8 mouse cellular contexts compared by ENCODE assay signal in genomic region chr11:24099886-24100293, GRCm38 (mm10). TPM values are rescaled to one million over a fixed set of nuclear protein-coding genes. Genes with fewer than 3 reads are reported as not detected.
DNase-seq lines count a peak whose midpoint lies in the region; ATAC-seq lines count a peak whose summit lies in the region.

No protein-coding gene starts in this region.

- H3K27me3 ChIP-seq in forebrain, embryonic 16.5 days (replicated peaks; ENCODE audit: control insufficient read depth, insufficient read depth, low read length): no peaks in the 10 kb centered on the region
- no peaks in the 10 kb centered on the region for H3K27me3 ChIP-seq in neural tube, embryonic 14.5 days (ENCODE audit: control insufficient read depth, insufficient read depth, low read length)

- peaks cover 80% of the 10 kb centered on the region for H3K4me1 ChIP-seq in forebrain, embryonic 16.5 days (replicated peaks; ENCODE audit: control insufficient read depth, insufficient read depth, low read length)
- peaks cover 55% of the 10 kb centered on the region for H3K4me1 ChIP-seq in neural tube, embryonic 14.5 days (ENCODE audit: control insufficient read depth, insufficient read depth, low read length)

- H3K4me2 ChIP-seq in forebrain, embryonic 16.5 days (ENCODE audit: low read length): peak overlapping the region; percentile 52
- H3K4me2 ChIP-seq in neural tube, embryonic 14.5 days (ENCODE audit: low read depth, low read length): peak overlapping the region; percentile 9; the same call in 1 of the 2 replicates

- DNase-seq in lung, postnatal 10 days: peak; percentile 24
- DNase-seq in lung, postnatal 25 days (ENCODE audit: low spot score): no peak
- DNase-seq in kidney, postnatal 14 days: peak; percentile 38
- no peak for DNase-seq in urinary bladder, postnatal 10 days (ENCODE audit: low spot score)
- no peak for DNase-seq in left cerebral cortex, adult 8-10 months (ENCODE audit: low spot score in 2 of 2)
- no peak for DNase-seq in gastrocnemius, adult 8-10 months (ENCODE audit: low spot score in 2 of 2)

- no peaks in the 10 kb centered on the region for H3K9me3 ChIP-seq in forebrain, embryonic 16.5 days (ENCODE audit: control insufficient read depth, low read length)
- H3K9me3 ChIP-seq in neural tube, embryonic 14.5 days (ENCODE audit: control insufficient read depth, low read length): no peaks in the 10 kb centered on the region

- 4% methylated on average over 7 of the region's 7 CpGs for WGBS in forebrain, embryonic 16.5 days
- 3% methylated on average over 7 of the region's 7 CpGs for WGBS in neural tube, embryonic 14.5 days

- H3K36me3 ChIP-seq in forebrain, embryonic 16.5 days (ENCODE audit: control insufficient read depth, insufficient read depth): no peaks in the 10 kb centered on the region
- H3K36me3 ChIP-seq in neural tube, embryonic 14.5 days (ENCODE audit: control insufficient read depth, insufficient read depth, low read length): no peaks in the 10 kb centered on the region

- peak overlapping the region; percentile 54 for H3K9ac ChIP-seq in forebrain, embryonic 16.5 days (replicated peaks; ENCODE audit: low read depth, low read length)
- H3K9ac ChIP-seq in neural tube, embryonic 14.5 days (replicated peaks; ENCODE audit: low read depth, low read length): peak overlapping the region; percentile 37

- peak overlapping the region; percentile 87 for H3K27ac ChIP-seq in forebrain, embryonic 16.5 days (ENCODE audit: low read length)
- no peak overlapping the region for H3K27ac ChIP-seq in neural tube, embryonic 14.5 days (ENCODE audit: low read depth, low read length)

- ATAC-seq in forebrain, embryonic 16.5 days: no peak
- peak; percentile 45; the same call in 1 of the 2 replicates for ATAC-seq in neural tube, embryonic 14.5 days (ENCODE audit: low read depth)

- peak overlapping the region; percentile 25 for H3K4me3 ChIP-seq in forebrain, embryonic 16.5 days (replicated peaks; ENCODE audit: low read length)
- no peak overlapping the region for H3K4me3 ChIP-seq in neural tube, embryonic 14.5 days (ENCODE audit: low read depth, low read length)

RNA-seq across cellular contexts. Expression of gene Bcl11a, which starts 22.0 kb away (rescaled TPM):
- 236 and 244 TPM in 2 replicates for polyA plus RNA-seq in forebrain, embryonic 16.5 days (2015; fragmentation: Nextera tagmentation; extraction: Ambion mirVana)
- polyA plus RNA-seq in neural tube, embryonic 14.5 days (2014; fragmentation: Nextera tagmentation; extraction: Ambion mirVana): 143 and 145 TPM in 2 replicates
- total RNA-seq in left cerebral cortex, adult 8-10 months (2022): 10 to 100 TPM; 86.5 to 98.6 (median 91.1) TPM
- under 1 TPM in 2 of 4 experiments, not detected in 2; 0.07 to 0.17 TPM for total RNA-seq in gastrocnemius, adult 8-10 months (2022)

RNA-seq across cellular contexts. Expression of gene A830031A19Rik, which starts 25.0 kb away (rescaled TPM):
- not detected in 2 replicates for polyA plus RNA-seq in forebrain, embryonic 16.5 days (2015; fragmentation: Nextera tagmentation; extraction: Ambion mirVana)
- not detected in 2 replicates for polyA plus RNA-seq in neural tube, embryonic 14.5 days (2014; fragmentation: Nextera tagmentation; extraction: Ambion mirVana)
- total RNA-seq in left cerebral cortex, adult 8-10 months (2022): 1 to 10 TPM in 3 of 4 experiments, under 1 TPM in 1; 0.78 to 2.8 (median 1.2) TPM
- total RNA-seq in gastrocnemius, adult 8-10 months (2022): not detected

Comparison
In these comparisons a context has a peak if more than half of its experiments do, and no peak if none do; other contexts are left out.
1. DNase-seq: peak in lung, postnatal 10 days (single experiment) and kidney, postnatal 14 days (single experiment); none in lung, postnatal 25 days (single experiment), urinary bladder, postnatal 10 days (single experiment), left cerebral cortex, adult 8-10 months (0 of 2) and gastrocnemius, adult 8-10 months (0 of 2).
2. RNA of gene Bcl11a, which starts 22.0 kb away (total RNA-seq): 86.5 to 98.6 TPM in left cerebral cortex, adult 8-10 months; 0.07 to 0.17 TPM in gastrocnemius, adult 8-10 months; every median in the first group is over 10 times any median in the second.